Mouse (Mus musculus) cerebellum, adult 18-20 months (tissue): ENCODE data around the gene Hibch.
A peak's percentile ranks its signal among the peaks of the same experiment; 100 is the strongest.
"Not testable (repeated sequence)": the region's sequence is repeated elsewhere in the genome, so short reads cannot be mapped to it uniquely, and the experiment has no call there.

Source experiments
- DNase-seq, 2 experiments: peaks; one replicate each; pipeline ENCODE4 v3.0.0; 2021

Gene Hibch

GRCm38 (mm10) chr1:52909783-52910182 lies 65.1 kb downstream of the Hibch start:
- DNase-seq = no peak

GRCm38 (mm10) chr1:52916655-52917054 lies 71.9 kb downstream of the Hibch start:
- DNase-seq = no peak

GRCm38 (mm10) chr1:52918897-52919296 lies 74.2 kb downstream of the Hibch start:
- DNase-seq = not testable (repeated sequence)

GRCm38 (mm10) chr1:52924482-52924881 lies 79.8 kb downstream of the Hibch start:
- not testable (repeated sequence) for DNase-seq

GRCm38 (mm10) chr1:52934494-52934893 lies 89.8 kb downstream of the Hibch start:
- DNase-seq = no peak

- DNase-seq = no peak
Observed at GRCm38 (mm10) chr1:52939021-52939420, 94.3 kb downstream of the Hibch start.

- peak; percentile 49 to 59 for DNase-seq
Observed at GRCm38 (mm10) chr1:52947895-52948294, 103.2 kb downstream of the Hibch start.

- peak; percentile 49 to 58 for DNase-seq
Observed at GRCm38 (mm10) chr1:52951146-52951868, 106.6 kb downstream of the Hibch start.

GRCm38 (mm10) chr1:52952143-52952542 lies 107.4 kb downstream of the Hibch start:
- peak; percentile 41 to 51 for DNase-seq

- DNase-seq = peak; percentile 76 to 77
Observed at GRCm38 (mm10) chr1:52952551-52953397, 108.0 kb downstream of the Hibch start.

GRCm38 (mm10) chr1:52953548-52953947 lies 108.8 kb downstream of the Hibch start:
- no peak for DNase-seq

GRCm38 (mm10) chr1:52954456-52954855 lies 109.7 kb downstream of the Hibch start:
- no peak for DNase-seq

- DNase-seq = peak; percentile 53 to 59
Observed at GRCm38 (mm10) chr1:52955102-52955501, 110.4 kb downstream of the Hibch start.

GRCm38 (mm10) chr1:52956746-52957145 lies 112.0 kb downstream of the Hibch start:
- no peak for DNase-seq

- DNase-seq = no peak
Observed at GRCm38 (mm10) chr1:52960191-52960590, 115.5 kb downstream of the Hibch start.

- no peak for DNase-seq
Observed at GRCm38 (mm10) chr1:52963097-52963496, 118.4 kb downstream of the Hibch start.

- no peak for DNase-seq
Observed at GRCm38 (mm10) chr1:52964581-52964980, 119.9 kb downstream of the Hibch start.
